Mouse (Mus musculus) C2C12 (cell line): ENCODE results near the gene Ms4a2. TPM values are rescaled to one million over a fixed set of nuclear protein-coding genes. Genes with fewer than 3 reads are reported as not detected.

ENCODE experiments used
- H3K27me3 ChIP-seq: one replicate; pipeline ENCODE4 v1.6.1; 2011; ENCODE audit not compliant: control insufficient read depth, insufficient read depth, insufficient read length
- H3K36me3 ChIP-seq: one replicate; pipeline ENCODE4 v1.6.1; 2011; ENCODE audit not compliant: control insufficient read depth, insufficient read depth
- H3K4me3 ChIP-seq: one replicate; pipeline ENCODE4 v1.5.1; 2011; ENCODE audit warnings: mild to moderate bottlenecking, control low read depth; ENCODE audit not compliant: poor library complexity, insufficient read depth, severe bottlenecking
- H3K79me2 ChIP-seq: one replicate; pipeline ENCODE4 v1.6.1; 2011; ENCODE audit not compliant: control insufficient read depth, insufficient read depth
- H3K79me3 ChIP-seq: one replicate; pipeline ENCODE4 v1.6.1; 2011; ENCODE audit warnings: low read depth, control low read depth
- H3ac ChIP-seq: one replicate; pipeline ENCODE3; 2011; ENCODE audit warnings: low read depth; ENCODE audit not compliant: control insufficient read depth, insufficient read length
- CEBPB ChIP-seq: IDR thresholded peaks from one replicate; pipeline ENCODE4 v1.6.1; 2011; ENCODE audit warnings: low read depth, mild to moderate bottlenecking, control low read depth, moderate library complexity
- CTCF ChIP-seq: IDR thresholded peaks from one replicate; pipeline ENCODE4 v1.5.1; 2011; ENCODE audit not compliant: control insufficient read depth, insufficient read depth, insufficient read length
- FOSL1 ChIP-seq: IDR thresholded peaks from one replicate; pipeline ENCODE4 v1.8.0; 2011; ENCODE audit warnings: mild to moderate bottlenecking, low read length; ENCODE audit not compliant: poor library complexity, insufficient read depth, severe bottlenecking
- MAX ChIP-seq: IDR thresholded peaks from one replicate; pipeline ENCODE4 v1.6.1; 2011; ENCODE audit warnings: mild to moderate bottlenecking, control low read depth
- MYOD1 ChIP-seq: IDR thresholded peaks from one replicate; pipeline ENCODE4 v1.6.1; 2011; ENCODE audit warnings: low read depth; ENCODE audit not compliant: control insufficient read depth, insufficient read length
- MYOG ChIP-seq: IDR thresholded peaks from one replicate; pipeline ENCODE4 v1.6.1; 2011; ENCODE audit not compliant: control insufficient read depth, insufficient read length; ENCODE audit errors: extremely low read depth
- USF1 ChIP-seq: IDR thresholded peaks from one replicate; pipeline ENCODE4 v1.6.1; 2011; ENCODE audit warnings: low read depth, mild to moderate bottlenecking, control low read depth, moderate library complexity
- long read RNA-seq, 2 experiments: library from polyadenylated mRNA; unstranded; transcript quantifications; one replicate each; pipeline ENCODE4 v2.0.0; 2019 to 2020
- polyA plus RNA-seq: library from polyadenylated mRNA; unstranded; fragments of >200 nt; fragmentation: generic; extraction: Trizol; gene quantifications from one replicate; pipeline ENCODE4 v1.2.1, GENCODE M21; 2012; ENCODE audit warnings: missing spikeins

The Ms4a2 gene
- polyA plus RNA-seq, result not detected
- long read RNA-seq, experiment 1, result 0 reads
- long read RNA-seq, experiment 2, result 0 reads

- TF ChIP-seq CTCF, result no peak
- TF ChIP-seq FOSL1, result no peak
- TF ChIP-seq CEBPB, result no peak
- TF ChIP-seq USF1, result no peak
- TF ChIP-seq MAX, result no peak
- TF ChIP-seq MYOG, result no peak
- no peak for TF ChIP-seq MYOD1
- H3K4me3 ChIP-seq, result no peak within 1 kb of the TSS
- no peak within 1 kb of the TSS for H3ac ChIP-seq
- H3K79me2 ChIP-seq, result no peaks in the 10 kb centered on the region
- H3K27me3 ChIP-seq, result no peaks in the 10 kb centered on the region
- H3K79me3 ChIP-seq, result no peaks in the 10 kb centered on the region
- H3K36me3 ChIP-seq, result no peaks in the 10 kb centered on the region
Observed at GRCm38 (mm10) chr19:11623551-11623950, at the start of gene Ms4a2. Gene Ms4a2 (minus strand): TSS chr19:11623719.

GRCm38 (mm10) chr19:11661562-11661961, 38.0 kb upstream of the Ms4a2 start:
- Histone ChIP-seq H3K27me3 (no peaks in the 10 kb centered on the region), H3K4me3 (no peak overlapping the region), H3K36me3 (no peaks in the 10 kb centered on the region), H3K79me2 (no peaks in the 10 kb centered on the region), H3K79me3 (no peaks in the 10 kb centered on the region), H3ac (no peak overlapping the region)
- no peak for TF ChIP-seq CTCF
- TF ChIP-seq FOSL1, result no peak

- Histone ChIP-seq H3K27me3 (no peaks in the 10 kb centered on the region), H3ac (no peak within 1 kb of the TSS), H3K79me2 (no peaks in the 10 kb centered on the region), H3K36me3 (no peaks in the 10 kb centered on the region), H3K4me3 (no peak within 1 kb of the TSS), H3K79me3 (no peaks in the 10 kb centered on the region)
- TF ChIP-seq MYOD1 (no peak), FOSL1 (no peak)
Observed at GRCm38 (mm10) chr19:11660459-11660858, 36.9 kb upstream of the Ms4a2 start, which contains the start of gene Oosp2. Gene Oosp2 (minus strand): TSS chr19:11660559.

GRCm38 (mm10) chr19:11659142-11659541, 35.6 kb upstream of the Ms4a2 start:
- Histone ChIP-seq H3K4me3 (no peak overlapping the region), H3K79me2 (no peaks in the 10 kb centered on the region), H3ac (no peak overlapping the region), H3K79me3 (no peaks in the 10 kb centered on the region), H3K36me3 (no peaks in the 10 kb centered on the region), H3K27me3 (no peaks in the 10 kb centered on the region)
- no peak for TF ChIP-seq FOSL1
- TF ChIP-seq CEBPB, result no peak
- no peak for TF ChIP-seq MAX
- TF ChIP-seq USF1, result no peak
- TF ChIP-seq CTCF, result no peak
- TF ChIP-seq MYOD1, result no peak
- no peak for TF ChIP-seq MYOG

GRCm38 (mm10) chr19:11649564-11649963, 26.0 kb upstream of the Ms4a2 start:
- Histone ChIP-seq H3K27me3 (no peaks in the 10 kb centered on the region), H3K4me3 (no peak overlapping the region), H3K79me3 (no peaks in the 10 kb centered on the region), H3K36me3 (no peaks in the 10 kb centered on the region), H3K79me2 (no peaks in the 10 kb centered on the region), H3ac (no peak overlapping the region)
- TF ChIP-seq MYOG (no peak), MAX (no peak), FOSL1 (no peak)

- no peaks in the 10 kb centered on the region for H3K79me2 ChIP-seq
- TF ChIP-seq FOSL1 (no peak), USF1 (no peak), CTCF (no peak), MYOG (no peak), CEBPB (no peak), MAX (no peak), MYOD1 (no peak)
- no peaks in the 10 kb centered on the region for H3K79me3 ChIP-seq
- no peak overlapping the region for H3K4me3 ChIP-seq
- H3K27me3 ChIP-seq, result no peaks in the 10 kb centered on the region
- no peaks in the 10 kb centered on the region for H3K36me3 ChIP-seq
- H3ac ChIP-seq, result no peak overlapping the region
Observed at GRCm38 (mm10) chr19:11646166-11646565, 22.6 kb upstream of the Ms4a2 start.
